Mouse (Mus musculus) layer of hippocampus, adult 8-10 months (tissue): ENCODE results near the gene Dync1i1. TPM values are rescaled to one million over a fixed set of nuclear protein-coding genes. Genes with fewer than 3 reads are reported as not detected.
"Not testable (repeated sequence)": the region's sequence is repeated elsewhere in the genome, so short reads cannot be mapped to it uniquely, and the experiment has no call there.

ENCODE experiments used
- DNase-seq, 2 experiments: peaks; one replicate each; pipeline ENCODE4 v3.0.0; 2022; ENCODE audit warnings: low spot score in 2 of 2
- total RNA-seq, 4 experiments: library from RNA; stranded (reverse); gene quantifications; 2 replicates each; pipeline ENCODE4 v1.2.4; 2022

Dync1i1 gene
- 100 to 1,000 TPM; 136 to 150 (median 140) TPM for total RNA-seq

GRCm38 (mm10) chr6:5725611-5726236 is at the start of gene Dync1i1:
Gene Dync1i1, plus strand, starts transcription at chr6:5725639.
- DNase-seq, result peak; percentile 65

GRCm38 (mm10) chr6:5679738-5680137 is 45.7 kb upstream of the Dync1i1 start:
- DNase-seq, result no peak

GRCm38 (mm10) chr6:5701826-5702225 is 23.6 kb upstream of the Dync1i1 start:
- DNase-seq, result no peak

DNA sequence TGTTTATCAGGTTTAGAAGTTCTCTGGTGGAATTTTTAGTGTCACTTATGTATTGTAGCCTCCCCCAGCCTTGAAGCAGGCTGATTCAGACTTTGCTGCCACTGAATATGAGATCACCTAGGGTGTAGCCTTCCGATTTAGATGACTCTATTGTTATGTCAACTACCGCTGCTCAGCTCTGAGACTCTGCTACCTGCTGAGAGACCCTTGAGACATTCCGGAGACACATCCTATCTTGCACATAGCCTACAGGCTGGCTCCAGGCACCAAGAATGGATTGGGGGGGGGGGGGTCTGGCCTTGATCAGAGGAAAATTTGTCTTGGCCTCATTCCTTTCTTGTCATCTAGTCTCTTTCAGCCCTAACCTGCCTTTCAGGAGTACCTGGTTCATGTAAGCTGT is 17.5 kb upstream of the Dync1i1 start:
- DNase-seq, result not testable (repeated sequence)

DNA sequence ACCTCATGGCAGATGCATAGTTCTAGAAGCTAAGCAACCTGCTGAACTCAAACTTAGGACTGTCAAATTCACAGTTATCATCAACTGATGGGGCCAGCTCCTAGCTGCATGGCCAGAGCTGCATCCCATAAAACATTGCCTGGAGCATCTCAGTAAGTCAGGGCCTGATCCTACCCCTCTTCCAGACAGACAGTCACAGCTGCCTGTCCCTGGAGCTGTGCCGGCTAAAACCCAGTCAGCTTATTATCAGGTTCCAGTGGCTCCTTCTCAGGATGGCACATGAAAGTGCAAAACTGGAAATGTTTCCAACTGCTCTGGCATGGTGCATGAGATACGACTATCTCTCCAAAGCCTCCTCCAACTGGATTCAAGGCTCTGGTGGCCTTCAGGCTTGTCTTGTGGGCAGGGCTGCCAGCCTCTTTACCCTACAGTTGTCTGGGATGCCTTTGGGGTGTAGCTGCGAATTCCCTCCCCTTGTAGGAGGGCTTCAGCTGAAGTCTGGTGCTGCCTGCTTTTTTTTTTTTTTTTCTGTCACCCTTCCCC is 15.3 kb upstream of the Dync1i1 start:
- no peak for DNase-seq

DNA sequence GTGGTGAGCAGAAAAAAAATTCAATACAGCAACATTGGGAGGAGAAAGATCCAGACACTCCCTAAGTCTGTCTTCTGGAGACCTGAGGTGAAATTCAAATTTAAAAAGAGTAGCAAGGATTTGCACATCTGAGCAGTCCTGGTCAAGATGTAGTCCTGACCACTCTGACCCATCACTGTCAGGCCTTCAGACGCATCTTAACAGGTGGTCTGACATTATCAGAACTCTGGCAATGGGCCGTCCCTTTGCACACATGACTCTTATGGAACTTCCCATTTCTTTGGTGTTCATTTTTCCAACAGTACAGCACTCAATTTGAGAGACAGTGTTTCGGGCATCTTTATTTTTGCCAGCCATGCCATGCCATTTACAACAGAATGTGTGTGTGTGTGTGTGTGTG is 12.8 kb upstream of the Dync1i1 start:
- DNase-seq, result no peak

- no peak for DNase-seq
Measured at GRCm38 (mm10) chr6:5715101-5715618, 10.3 kb upstream of the Dync1i1 start.

DNA sequence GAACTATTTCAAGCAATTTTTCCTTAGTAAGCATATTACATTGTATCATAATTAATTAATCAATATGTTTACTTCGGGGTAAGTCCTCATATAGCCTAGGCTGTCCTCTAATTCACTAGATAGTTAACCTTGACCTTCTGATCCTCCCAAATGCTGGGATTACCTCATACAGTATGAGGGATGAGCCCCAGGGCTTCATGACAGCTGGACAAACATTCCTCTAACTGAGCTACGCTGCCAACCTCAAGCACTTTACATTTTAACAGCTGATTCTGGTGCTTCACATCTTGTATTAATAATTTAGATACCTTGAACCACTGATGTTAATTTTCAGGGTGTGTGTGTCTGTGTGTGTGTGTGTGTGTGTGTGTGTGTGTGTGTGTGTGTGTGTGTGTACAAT is 6.5 kb upstream of the Dync1i1 start:
- no peak for DNase-seq

DNA sequence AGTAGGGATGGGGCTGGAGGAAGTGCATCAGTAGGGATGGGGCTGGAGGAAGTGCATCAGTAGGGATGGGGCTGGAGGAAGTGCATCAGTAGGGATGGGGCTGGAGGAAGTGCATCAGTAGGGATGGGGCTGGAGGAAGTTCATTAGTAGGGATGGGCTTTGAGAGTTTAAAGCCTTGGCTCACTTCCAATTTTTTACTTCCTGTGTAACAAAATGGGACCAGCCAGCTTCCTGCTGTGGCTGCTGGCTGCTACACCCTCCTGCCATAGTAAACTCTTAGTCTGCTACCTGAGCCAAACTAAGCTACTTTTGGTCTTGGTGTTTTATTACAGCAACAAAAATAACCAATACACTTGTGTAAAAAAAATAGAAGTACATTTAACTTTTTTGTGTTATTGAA is 4.7 kb upstream of the Dync1i1 start:
- DNase-seq, result not testable (repeated sequence)

GRCm38 (mm10) chr6:5723986-5724385 is 1.5 kb upstream of the Dync1i1 start:
- no peak for DNase-seq

DNA sequence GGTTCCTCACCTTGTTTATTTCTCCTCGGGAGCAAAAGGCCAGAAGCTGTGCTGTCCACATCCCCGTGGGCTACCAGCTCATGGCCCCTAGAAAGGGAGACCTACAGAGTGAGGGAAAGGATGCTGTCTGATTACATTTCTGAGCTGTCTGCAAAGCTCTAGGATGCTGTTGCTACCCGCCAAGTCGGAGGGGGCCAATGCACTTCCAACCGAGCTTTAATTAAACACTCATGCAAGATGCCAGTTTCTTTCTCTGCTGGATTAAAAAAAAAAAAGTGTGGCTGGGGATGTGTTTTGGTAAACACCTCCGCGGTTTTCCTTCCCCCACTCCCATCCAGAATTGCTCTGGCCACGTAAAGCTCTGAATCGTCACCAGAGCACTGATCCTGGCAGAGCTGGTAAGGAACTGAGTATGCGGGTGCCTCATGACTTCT is 815 bp downstream of the Dync1i1 start:
- no peak for DNase-seq

DNA sequence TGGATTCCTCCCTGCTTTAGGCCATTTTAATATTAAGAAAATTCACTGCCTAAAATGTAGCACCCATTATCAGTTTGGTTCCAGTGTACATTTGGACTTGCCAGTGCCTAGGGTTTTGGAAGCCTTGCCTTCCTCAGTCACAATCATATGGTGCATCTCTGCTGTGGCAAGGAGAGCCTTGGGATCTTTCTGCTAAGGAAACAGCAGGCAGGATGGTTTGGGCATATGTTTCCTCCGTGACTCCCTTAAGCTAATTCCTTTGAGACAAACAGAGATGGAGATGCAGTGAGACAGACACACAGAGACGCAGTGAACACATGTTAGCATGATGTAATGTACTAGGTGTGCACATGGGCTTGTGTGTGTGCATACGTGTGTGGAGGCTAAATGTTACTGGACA is 7.8 kb downstream of the Dync1i1 start:
- peak; percentile 38 to 49 for DNase-seq

GRCm38 (mm10) chr6:5734398-5734797 is 9.0 kb downstream of the Dync1i1 start:
- no peak for DNase-seq

GRCm38 (mm10) chr6:5734862-5735261 is 9.4 kb downstream of the Dync1i1 start:
- no peak for DNase-seq

DNA sequence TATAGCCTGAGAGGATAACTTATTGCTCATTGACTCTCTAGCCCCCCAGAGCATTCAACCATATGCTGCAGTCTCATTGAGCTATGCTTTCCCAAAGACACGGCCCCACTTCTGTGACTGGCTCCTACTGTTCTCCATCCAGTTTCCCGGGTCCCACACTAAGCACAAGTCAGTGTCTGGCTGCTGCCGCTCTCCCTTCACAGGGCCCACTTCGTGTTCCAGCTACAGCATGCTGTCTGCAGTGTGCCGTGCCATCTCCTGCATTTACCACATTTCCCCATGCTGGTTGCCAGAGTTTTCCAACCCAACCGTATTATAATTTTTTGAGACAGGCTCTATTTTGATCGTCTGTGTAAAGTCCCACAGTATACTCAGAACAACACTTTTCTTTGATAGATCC is 14.3 kb downstream of the Dync1i1 start:
- no peak for DNase-seq

DNA sequence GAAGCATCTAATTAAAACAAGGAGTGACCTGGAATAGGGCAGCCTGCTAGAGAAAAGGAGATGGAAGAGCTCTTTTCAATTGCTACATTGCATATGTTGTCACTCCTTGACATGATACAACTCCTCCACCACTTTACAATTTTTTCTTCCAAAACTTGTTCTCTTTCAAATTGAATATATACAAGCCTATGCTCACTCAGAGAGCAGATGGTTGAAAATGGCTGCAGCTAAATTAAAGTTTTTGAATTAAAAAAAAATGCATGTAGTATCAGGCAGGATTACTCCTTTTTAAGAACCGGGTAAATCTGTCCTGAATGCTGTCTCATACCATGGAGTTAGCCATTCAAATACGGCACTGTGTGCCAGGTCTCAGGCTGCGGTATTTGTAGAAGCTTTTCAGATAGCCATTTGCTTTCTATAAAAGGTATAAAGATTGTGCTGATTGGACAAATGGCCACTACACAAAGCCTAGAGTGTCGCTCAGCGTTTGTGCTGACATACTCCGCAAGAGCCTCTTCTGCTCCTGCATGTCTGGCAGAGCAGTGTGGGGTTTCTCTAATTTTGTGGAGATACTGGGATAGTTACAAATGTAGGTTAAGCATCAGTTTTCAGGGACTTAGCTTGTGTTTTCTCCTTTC is 16.1 kb downstream of the Dync1i1 start:
- DNase-seq, result no peak

DNA sequence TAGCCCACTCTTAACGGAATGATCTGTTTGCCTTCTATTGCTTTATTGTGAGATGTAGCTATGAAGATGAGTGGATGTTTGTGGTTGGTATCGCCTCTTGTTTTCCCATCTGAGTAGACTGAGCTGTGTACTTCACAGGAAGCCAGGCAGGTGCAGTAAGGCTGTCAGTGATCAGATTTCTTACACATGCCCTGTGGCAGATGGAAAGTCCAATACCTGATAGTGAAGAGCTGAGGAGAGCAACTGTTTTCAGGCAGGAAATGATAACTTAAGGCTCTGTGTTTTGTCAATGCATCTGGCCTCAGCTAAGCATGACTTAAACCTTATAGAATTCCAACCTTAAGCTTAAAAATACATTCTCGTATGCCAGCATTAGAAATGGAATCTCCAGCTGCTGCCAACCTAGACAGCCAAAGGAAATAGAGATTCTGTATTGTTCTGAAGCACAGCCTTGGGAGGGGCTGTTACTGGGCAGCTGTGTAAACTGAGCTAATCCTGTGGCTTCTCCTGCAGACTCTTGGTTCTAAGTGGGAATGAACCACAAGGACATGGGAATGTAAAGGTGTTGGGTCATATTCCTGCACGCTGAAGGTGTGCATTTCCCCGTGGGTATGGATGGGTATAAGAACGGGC is 24.8 kb downstream of the Dync1i1 start:
- no peak for DNase-seq

GRCm38 (mm10) chr6:5752128-5752527 is 26.7 kb downstream of the Dync1i1 start:
- peak; percentile 30 to 57 for DNase-seq

- no peak for DNase-seq
Measured at GRCm38 (mm10) chr6:5752617-5753016, 27.2 kb downstream of the Dync1i1 start.

DNA sequence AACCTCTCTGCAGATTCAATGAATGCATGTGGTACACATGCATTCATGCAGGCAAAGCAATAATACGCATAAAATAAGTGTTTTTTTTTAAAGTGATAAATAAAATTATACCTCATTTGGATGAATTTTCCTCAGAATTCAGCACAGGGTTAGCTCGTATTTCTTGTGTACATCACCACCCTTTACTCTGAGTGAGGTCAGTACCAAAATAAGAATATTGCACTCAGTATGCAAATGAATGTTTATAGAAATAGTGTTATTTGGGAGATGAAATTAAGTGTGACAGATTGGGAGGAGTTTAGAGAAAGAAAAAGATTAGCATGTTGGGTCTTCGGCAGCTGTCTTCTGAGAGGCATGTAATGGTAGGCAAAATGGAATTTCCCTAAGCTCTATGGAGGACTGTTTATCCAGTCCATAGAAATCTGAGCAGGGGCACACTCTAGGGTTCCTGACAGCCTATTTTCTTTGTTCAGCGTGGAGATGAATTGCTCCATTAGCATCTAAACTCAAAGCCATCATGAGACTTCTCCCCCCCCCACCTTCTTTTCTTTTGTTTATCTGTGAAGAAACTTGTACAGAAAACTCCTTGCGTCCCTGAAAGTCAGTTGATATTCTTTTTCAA is 31.2 kb downstream of the Dync1i1 start:
- no peak for DNase-seq

DNA sequence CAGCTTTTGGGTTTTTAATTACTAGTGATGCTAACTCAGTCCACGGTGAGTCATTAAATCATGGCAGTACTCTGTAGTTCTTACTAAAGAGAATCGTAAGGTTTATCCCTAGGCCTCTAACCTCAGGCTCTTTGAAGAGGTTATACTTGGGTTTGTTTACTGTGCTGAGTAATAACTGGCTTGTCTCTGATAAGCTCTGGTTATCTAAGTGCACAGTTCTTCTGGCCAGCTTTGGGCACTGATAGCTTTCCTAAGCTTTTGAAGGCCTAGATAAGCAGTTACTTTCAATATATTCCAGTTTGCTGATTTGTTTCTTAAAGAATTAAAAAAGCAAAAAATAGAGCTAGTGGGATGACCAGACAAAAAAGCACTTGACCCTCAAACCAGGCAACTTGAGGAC is 37.5 kb downstream of the Dync1i1 start:
- no peak for DNase-seq

- DNase-seq, result no peak
Measured at GRCm38 (mm10) chr6:5768576-5768975, 43.1 kb downstream of the Dync1i1 start.
